Mouse (Mus musculus): ENCODE data around the gene Pdzrn3. TPM values are rescaled to one million over a fixed set of nuclear protein-coding genes. Genes with fewer than 3 reads are reported as not detected.

Pdzrn3 gene
- polyA plus RNA-seq, 1 experiment from 2014 or later = 0.46 TPM

DNA sequence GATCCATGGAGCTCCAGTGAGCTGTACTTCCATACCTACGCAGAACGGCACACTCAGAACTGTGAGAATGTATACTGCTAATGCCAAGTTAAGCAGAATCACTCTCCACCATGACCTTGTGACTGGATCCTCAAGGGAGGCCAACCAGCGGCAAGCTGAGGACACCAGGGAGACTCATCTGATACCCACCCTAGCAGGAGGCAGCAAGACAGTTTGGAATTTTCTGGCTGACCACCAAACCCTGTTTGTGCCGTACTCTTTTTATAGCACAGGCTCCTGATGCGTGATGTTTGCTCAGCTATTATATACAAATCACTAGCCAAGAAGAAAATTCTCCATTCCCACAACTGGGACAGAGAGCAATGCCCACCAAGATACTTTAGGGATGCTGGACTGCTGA lies 50.0 kb downstream of the Pdzrn3 start:
- H3K4me1 ChIP-seq (replicated peaks) = peaks cover 11% of the 10 kb centered on the region; the same call in 1 of the 2 replicates
- no peak overlapping the region for H3K4me2 ChIP-seq
- no peak overlapping the region for H3K27ac ChIP-seq (replicated peaks)
- H3K27me3 ChIP-seq = no peaks in the 10 kb centered on the region
- no peaks in the 10 kb centered on the region for H3K36me3 ChIP-seq (replicated peaks)
- WGBS (ENCODE audit: insufficient replicate concordance) = 74% methylated on average over 5 of the region's 5 CpGs
- no peak for ATAC-seq (ENCODE audit: insufficient read depth)
- H3K9me3 ChIP-seq (replicated peaks) = no peaks in the 10 kb centered on the region
- no peak overlapping the region for H3K4me3 ChIP-seq (replicated peaks)
- no peak overlapping the region for H3K9ac ChIP-seq

DNA sequence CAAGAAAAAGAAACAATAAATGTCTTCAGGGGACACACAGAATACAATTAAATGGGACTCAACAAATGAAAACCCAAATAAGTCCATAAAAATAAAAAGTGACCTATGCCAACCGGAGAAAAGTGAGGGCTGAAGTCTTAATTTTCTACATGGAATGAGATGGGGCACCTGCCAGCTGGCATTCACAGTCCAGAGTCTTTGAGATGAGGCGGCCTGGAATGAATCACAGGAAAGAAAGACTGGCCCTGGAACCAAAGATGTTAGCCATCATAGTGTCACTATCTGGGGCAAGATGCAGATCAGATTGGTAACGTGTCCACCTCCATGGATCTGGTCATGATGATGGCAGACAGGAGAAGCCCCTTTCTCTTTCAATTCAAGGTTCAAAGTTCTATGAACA lies 50.5 kb downstream of the Pdzrn3 start:
- H3K4me3 ChIP-seq (replicated peaks) = no peak overlapping the region
- H3K27ac ChIP-seq (replicated peaks) = no peak overlapping the region
- no peaks in the 10 kb centered on the region for H3K27me3 ChIP-seq
- no peak overlapping the region for H3K9ac ChIP-seq
- ATAC-seq (ENCODE audit: insufficient read depth) = no peak
- WGBS (ENCODE audit: insufficient replicate concordance) = 63% methylated on average over 3 of the region's 3 CpGs
- no peaks in the 10 kb centered on the region for H3K36me3 ChIP-seq (replicated peaks)
- H3K4me1 ChIP-seq (replicated peaks) = peaks cover 11% of the 10 kb centered on the region; the same call in 1 of the 2 replicates
- H3K9me3 ChIP-seq (replicated peaks) = no peaks in the 10 kb centered on the region
- no peak overlapping the region for H3K4me2 ChIP-seq

GRCm38 (mm10) chr6:101325842-101326639 lies 51.7 kb downstream of the Pdzrn3 start:
- ATAC-seq (ENCODE audit: insufficient read depth) = no peak

DNA sequence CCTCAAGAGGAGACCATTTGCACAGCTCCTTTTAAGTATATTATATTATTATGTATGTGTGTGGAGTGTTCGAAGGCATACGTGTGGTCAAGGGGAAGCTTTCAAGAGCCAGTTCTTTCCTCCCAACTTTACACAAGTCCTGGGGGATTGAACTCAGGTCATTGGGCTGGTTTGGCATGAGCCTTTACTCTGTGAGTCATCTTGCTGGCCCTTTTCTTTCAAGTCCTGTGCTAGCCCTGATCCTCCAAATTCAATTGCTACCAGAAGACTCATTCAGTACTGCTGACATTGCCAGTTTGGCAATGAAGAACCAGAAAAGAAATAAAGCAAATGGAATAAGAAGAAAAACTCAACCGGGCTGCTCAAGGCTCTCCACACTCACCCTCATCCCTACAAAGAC lies 55.1 kb downstream of the Pdzrn3 start:
- H3K27ac ChIP-seq (replicated peaks) = no peak overlapping the region
- H3K27me3 ChIP-seq = no peaks in the 10 kb centered on the region
- H3K9me3 ChIP-seq (replicated peaks) = no peaks in the 10 kb centered on the region
- H3K4me1 ChIP-seq (replicated peaks) = no peaks in the 10 kb centered on the region
- 67% methylated on average over 3 of the region's 3 CpGs for WGBS (ENCODE audit: insufficient replicate concordance)
- ATAC-seq (ENCODE audit: insufficient read depth) = no peak
- no peak overlapping the region for H3K4me3 ChIP-seq (replicated peaks)
- no peak overlapping the region for H3K9ac ChIP-seq
- H3K36me3 ChIP-seq (replicated peaks) = no peaks in the 10 kb centered on the region
- no peak overlapping the region for H3K4me2 ChIP-seq

More at GRCm38 (mm10) chr6:101325842-101326639, 51.7 kb downstream of the Pdzrn3 start:
- Histone ChIP-seq H3K9ac (no peak overlapping the region), H3K27ac (replicated peaks) (no peak overlapping the region), H3K27me3 (no peaks in the 10 kb centered on the region), H3K9me3 (replicated peaks) (no peaks in the 10 kb centered on the region), H3K4me3 (replicated peaks) (no peak overlapping the region), H3K36me3 (replicated peaks) (no peaks in the 10 kb centered on the region), H3K4me2 (no peak overlapping the region), H3K4me1 (replicated peaks) (0 out of 2 replicates have a peak, but pooled peaks cover 8% of the 10 kb centered on the region)
- WGBS (ENCODE audit: insufficient replicate concordance) = 64% methylated on average over 3 of the region's 3 CpGs

- Histone ChIP-seq H3K27ac (replicated peaks) (no peak overlapping the region), H3K9me3 (replicated peaks) (no peaks in the 10 kb centered on the region), H3K4me2 (no peak overlapping the region), H3K27me3 (no peaks in the 10 kb centered on the region), H3K4me1 (replicated peaks) (no peaks in the 10 kb centered on the region), H3K9ac (no peak overlapping the region), H3K4me3 (replicated peaks) (no peak overlapping the region), H3K36me3 (replicated peaks) (no peaks in the 10 kb centered on the region)
- WGBS (ENCODE audit: insufficient replicate concordance) = 59% methylated on average over 3 of the region's 3 CpGs
- ATAC-seq (ENCODE audit: insufficient read depth) = no peak
Observed at GRCm38 (mm10) chr6:101320386-101320785, 57.3 kb downstream of the Pdzrn3 start.

DNA sequence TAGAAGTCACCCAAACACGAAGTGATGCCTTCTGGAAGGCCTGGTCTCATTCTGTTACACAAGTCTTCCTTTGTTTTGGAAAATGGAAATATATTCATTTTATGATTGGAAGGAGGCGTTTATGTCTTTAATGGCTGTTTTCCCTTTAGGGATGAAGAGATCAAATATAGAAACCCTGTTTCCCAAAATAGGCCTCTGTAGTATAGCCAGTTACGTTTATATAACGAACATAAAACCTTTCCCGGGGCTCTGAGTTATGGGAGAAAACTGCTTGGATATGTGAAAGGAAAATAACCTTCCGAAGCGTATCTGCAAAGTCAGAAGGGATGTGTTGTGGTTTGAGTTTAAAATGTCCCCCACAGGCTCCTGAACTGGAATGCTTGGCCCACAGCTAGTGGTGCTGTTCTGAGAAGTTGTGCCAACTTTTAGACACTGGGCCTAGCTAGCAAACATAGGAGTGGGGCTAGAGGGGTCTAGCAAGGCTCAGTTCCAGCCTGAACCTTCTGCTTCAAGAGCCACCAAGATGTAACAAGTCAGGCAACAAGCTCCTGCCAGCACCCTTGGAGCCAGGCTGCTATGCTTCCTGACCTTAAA lies 58.2 kb downstream of the Pdzrn3 start:
- H3K9ac ChIP-seq = no peak overlapping the region
- no peaks in the 10 kb centered on the region for H3K4me1 ChIP-seq (replicated peaks)
- 67% methylated on average over 7 of the region's 7 CpGs for WGBS (ENCODE audit: insufficient replicate concordance)
- no peak for ATAC-seq (ENCODE audit: insufficient read depth)
- no peaks in the 10 kb centered on the region for H3K36me3 ChIP-seq (replicated peaks)
- no peaks in the 10 kb centered on the region for H3K9me3 ChIP-seq (replicated peaks)
- H3K4me2 ChIP-seq = no peak overlapping the region
- H3K27ac ChIP-seq (replicated peaks) = no peak overlapping the region
- H3K27me3 ChIP-seq = no peaks in the 10 kb centered on the region
- no peak overlapping the region for H3K4me3 ChIP-seq (replicated peaks)

DNA sequence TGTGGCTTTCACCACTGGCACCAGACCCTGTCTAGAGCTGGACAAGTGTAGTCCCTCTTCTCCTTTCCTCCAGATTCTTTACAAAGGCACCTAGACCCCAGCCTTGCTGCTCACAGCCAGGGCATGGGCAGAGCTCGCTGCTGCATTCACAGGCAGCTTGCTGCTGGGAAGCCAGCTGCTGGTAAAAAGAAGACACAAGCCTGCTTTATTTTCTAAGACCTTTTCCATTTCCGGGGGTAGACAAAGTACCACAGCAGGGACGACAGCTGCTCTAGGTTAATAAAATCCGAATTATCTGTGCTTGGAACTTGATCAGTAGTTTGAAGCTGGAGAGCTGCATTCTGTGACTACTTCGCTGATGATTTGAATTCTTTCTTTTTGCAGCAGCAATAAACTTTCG lies 59.2 kb downstream of the Pdzrn3 start:
- no peak for ATAC-seq (ENCODE audit: insufficient read depth)
- no peaks in the 10 kb centered on the region for H3K36me3 ChIP-seq (replicated peaks)
- no peak overlapping the region for H3K9ac ChIP-seq
- H3K4me3 ChIP-seq (replicated peaks) = no peak overlapping the region
- WGBS (ENCODE audit: insufficient replicate concordance) = 57% methylated on average over 6 of the region's 6 CpGs
- no peaks in the 10 kb centered on the region for H3K9me3 ChIP-seq (replicated peaks)
- H3K4me1 ChIP-seq (replicated peaks) = no peaks in the 10 kb centered on the region
- H3K4me2 ChIP-seq = no peak overlapping the region
- no peaks in the 10 kb centered on the region for H3K27me3 ChIP-seq
- no peak overlapping the region for H3K27ac ChIP-seq (replicated peaks)

GRCm38 (mm10) chr6:101311446-101311845 lies 66.3 kb downstream of the Pdzrn3 start:
- Histone ChIP-seq H3K27me3 (no peaks in the 10 kb centered on the region), H3K4me3 (replicated peaks) (no peak overlapping the region), H3K9me3 (replicated peaks) (no peaks in the 10 kb centered on the region), H3K9ac (no peak overlapping the region), H3K27ac (replicated peaks) (no peak overlapping the region), H3K36me3 (replicated peaks) (no peaks in the 10 kb centered on the region), H3K4me2 (no peak overlapping the region), H3K4me1 (replicated peaks) (peaks cover 4% of the 10 kb centered on the region)
- 26% methylated on average over 6 of the region's 6 CpGs for WGBS (ENCODE audit: insufficient replicate concordance)
- no peak for ATAC-seq (ENCODE audit: insufficient read depth)

- WGBS (ENCODE audit: insufficient replicate concordance) = 80% methylated on average over 9 of the region's 9 CpGs
- no peak overlapping the region for H3K9ac ChIP-seq
- no peak overlapping the region for H3K4me2 ChIP-seq
- ATAC-seq (ENCODE audit: insufficient read depth) = no peak
- peaks cover 4% of the 10 kb centered on the region for H3K4me1 ChIP-seq (replicated peaks)
- H3K27me3 ChIP-seq = no peaks in the 10 kb centered on the region
- H3K4me3 ChIP-seq (replicated peaks) = no peak overlapping the region
- H3K27ac ChIP-seq (replicated peaks) = no peak overlapping the region
- no peaks in the 10 kb centered on the region for H3K9me3 ChIP-seq (replicated peaks)
- no peaks in the 10 kb centered on the region for H3K36me3 ChIP-seq (replicated peaks)
Observed at GRCm38 (mm10) chr6:101310491-101310890, 67.2 kb downstream of the Pdzrn3 start.

GRCm38 (mm10) chr6:101307964-101308531 lies 69.6 kb downstream of the Pdzrn3 start:
- Histone ChIP-seq H3K9me3 (replicated peaks) (no peaks in the 10 kb centered on the region), H3K9ac (no peak overlapping the region), H3K27me3 (no peaks in the 10 kb centered on the region), H3K4me3 (replicated peaks) (no peak overlapping the region), H3K4me1 (replicated peaks) (peaks cover 8% of the 10 kb centered on the region), H3K4me2 (no peak overlapping the region), H3K27ac (replicated peaks) (no peak overlapping the region), H3K36me3 (replicated peaks) (no peaks in the 10 kb centered on the region)
- no peak for ATAC-seq (ENCODE audit: insufficient read depth)
- WGBS (ENCODE audit: insufficient replicate concordance) = 65% methylated on average over 11 of the region's 11 CpGs

DNA sequence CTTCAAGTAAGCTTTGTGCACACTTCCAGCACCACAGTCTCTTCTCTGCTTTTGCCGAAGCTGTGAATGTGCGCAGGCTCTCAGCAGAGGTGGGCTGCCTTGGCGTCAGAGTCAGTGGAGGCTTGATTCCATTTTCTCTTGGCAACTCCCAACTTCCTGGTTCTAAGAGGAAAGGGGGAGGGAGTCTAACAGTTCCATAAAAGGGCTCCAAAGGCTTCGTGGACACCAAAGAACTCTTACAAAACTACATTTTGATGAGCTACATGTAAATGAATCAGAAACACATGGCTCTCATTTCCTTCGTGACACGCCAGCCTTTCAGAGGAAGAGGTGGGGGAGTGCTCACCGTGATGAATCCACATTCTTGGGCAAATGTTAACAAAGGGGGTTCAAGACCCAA lies 70.9 kb downstream of the Pdzrn3 start:
- Histone ChIP-seq H3K36me3 (replicated peaks) (no peaks in the 10 kb centered on the region), H3K9ac (no peak overlapping the region), H3K9me3 (replicated peaks) (no peaks in the 10 kb centered on the region), H3K4me1 (replicated peaks) (peaks cover 8% of the 10 kb centered on the region), H3K4me2 (no peak overlapping the region), H3K27me3 (no peaks in the 10 kb centered on the region), H3K4me3 (replicated peaks) (no peak overlapping the region), H3K27ac (replicated peaks) (no peak overlapping the region)
- no peak for ATAC-seq (ENCODE audit: insufficient read depth)
- 69% methylated on average over 7 of the region's 7 CpGs for whole genome bisulfite sequencing (ENCODE audit: insufficient replicate concordance)

Measured in liver, embryonic 15.5 days (tissue).